Mouse (Mus musculus) hindbrain, postnatal 0 days (tissue): ENCODE results near the gene Atp6v0e2. TPM values are rescaled to one million over a fixed set of nuclear protein-coding genes. Genes with fewer than 3 reads are reported as not detected.

Experiments used
- ATAC-seq: fragments of 200-750 bp; cut with Nextera tagmentation; 2 replicates; pipeline ENCODE4 v1.8.0; 2017; ENCODE audit warnings: mild to moderate bottlenecking, moderate TSS enrichment, moderate library complexity
- DNase-seq: peaks from one replicate; pipeline ENCODE4 v3.0.0-alpha.2; 2015; ENCODE audit warnings: low spot score
- H3K27ac ChIP-seq: fragments of 300-500 bp; sonication (generic); 2 replicates; pipeline ENCODE4 v1.5.1; 2014; ENCODE audit warnings: mild to moderate bottlenecking
- H3K27me3 ChIP-seq: fragments of 300-500 bp; sonication (generic); 2 replicates; pipeline ENCODE4 v1.6.1; 2014; ENCODE audit warnings: low read length, mixed read lengths; ENCODE audit not compliant: insufficient read depth
- H3K36me3 ChIP-seq: fragments of 300-500 bp; sonication (generic); 2 replicates; pipeline ENCODE4 v1.6.1; 2014; ENCODE audit warnings: low read length, mixed read lengths; ENCODE audit not compliant: insufficient read depth
- H3K4me1 ChIP-seq: fragments of 300-500 bp; sonication (generic); 2 replicates; pipeline ENCODE4 v1.6.1; 2014; ENCODE audit warnings: antibody characterized with exemption, low read length, mixed read lengths; ENCODE audit not compliant: insufficient read depth
- H3K4me2 ChIP-seq: fragments of 300-500 bp; sonication (generic); 2 replicates; pipeline ENCODE4 v1.6.1; 2014; ENCODE audit warnings: low read depth, mild to moderate bottlenecking, low read length, moderate library complexity, mixed read lengths
- H3K4me3 ChIP-seq: fragments of 300-500 bp; sonication (generic); 2 replicates; pipeline ENCODE4 v1.5.1; 2014; ENCODE audit warnings: low read length
- H3K9ac ChIP-seq: fragments of 300-500 bp; sonication (generic); replicated peaks from 2 replicates; pipeline ENCODE4 v1.6.1; 2014; ENCODE audit warnings: mild to moderate bottlenecking, low read length, moderate library complexity, mixed read lengths
- H3K9me3 ChIP-seq: fragments of 300-500 bp; sonication (generic); 2 replicates; pipeline ENCODE4 v1.6.1; 2016; ENCODE audit warnings: low read length, mixed read lengths
- CTCF ChIP-seq: IDR thresholded peaks from 2 replicates; pipeline ENCODE4 v1.5.1; 2016; ENCODE audit warnings: antibody characterized with exemption, control low read depth, low read depth
- WGBS: fragments of 180-500 bp; shearing (Covaris S2); extraction: QIAGEN DNeasy Blood & Tissue Kit; methylation state at CpG from one replicate; pipeline ENCODE4 v1.1.7; 2014; 5-methylcytosine and 5-hydroxymethylcytosine counted together
- polyA plus RNA-seq: library from polyadenylated mRNA; unstranded; fragments of >200 nt; fragmentation: Nextera tagmentation; extraction: Ambion mirVana; gene quantifications from 2 replicates; pipeline ENCODE4 v1.2.1, GENCODE M21; 2015
- total RNA-seq: library from RNA; depleted of rRNA; stranded (reverse); fragments of >200 nt; gene quantifications from 2 replicates; pipeline ENCODE4 v1.2.3, GENCODE M21; 2014; rRNA removed

The Atp6v0e2 gene
- total and polyA plus RNA-seq, 2 experiments from 2014 or later: 443 to 455 TPM

- no peak overlapping the region for H3K27ac ChIP-seq
- TF ChIP-seq CTCF: peak; percentile 81
- H3K36me3 ChIP-seq: no peaks in the 10 kb centered on the region
- H3K27me3 ChIP-seq: no peaks in the 10 kb centered on the region
- no peak overlapping the region for H3K9ac ChIP-seq
- WGBS: 73% methylated on average over 3 of the region's 3 CpGs
- H3K4me3 ChIP-seq: no peak overlapping the region
- H3K4me1 ChIP-seq: no peaks in the 10 kb centered on the region
- no peak overlapping the region for H3K4me2 ChIP-seq
- ATAC-seq (peak; percentile 21; the same call in 1 of the 2 replicates), DNase-seq (peak; percentile 82)
- H3K9me3 ChIP-seq: no peaks in the 10 kb centered on the region
Observed at GRCm38 (mm10) chr6:48582037-48582436, 44.6 kb downstream of the Atp6v0e2 start.

- Histone ChIP-seq H3K4me3 (no peak within 1 kb of the TSS), H3K9ac (no peak within 1 kb of the TSS), H3K9me3 (no peaks in the 10 kb centered on the region), H3K4me2 (no peak within 1 kb of the TSS), H3K4me1 (no peaks in the 10 kb centered on the region; the same call in 1 of the 2 replicates), H3K27me3 (no peaks in the 10 kb centered on the region), H3K27ac (no peak within 1 kb of the TSS), H3K36me3 (no peaks in the 10 kb centered on the region)
- ATAC-seq: no peak
- 69% methylated on average over 6 of the region's 6 CpGs for WGBS
- DNase-seq: no peak
- no peak for TF ChIP-seq CTCF
Observed at GRCm38 (mm10) chr6:48589194-48589750, 51.9 kb downstream of the Atp6v0e2 start, which contains the start of gene Gm45021. TSS of gene Gm45021 (plus strand) at chr6:48589610.

Other genes starting within 250 kb of the Atp6v0e2 start
- gene Krba1, start 142.0 kb upstream of the Atp6v0e2 start, total RNA-seq: 38.4 and 49.8 TPM in 2 replicates
- gene Krba1, start 142.0 kb upstream of the Atp6v0e2 start, polyA plus RNA-seq: 19.1 and 20.5 TPM in 2 replicates
- gene Zfp467, start 91.8 kb upstream of the Atp6v0e2 start, total RNA-seq: 27.5 and 61.1 TPM in 2 replicates
- 39.1 and 39.4 TPM in 2 replicates for gene Zfp467, start 91.8 kb upstream of the Atp6v0e2 start, polyA plus RNA-seq
- 0.73 and 0.86 TPM in 2 replicates for gene Sspo, start 89.4 kb upstream of the Atp6v0e2 start, total RNA-seq
- gene Sspo, start 89.4 kb upstream of the Atp6v0e2 start, polyA plus RNA-seq: 0.10 and 0.38 TPM in 2 replicates
- 32.0 and 50.1 TPM in 2 replicates for gene Lrrc61, start 17.2 kb downstream of the Atp6v0e2 start, total RNA-seq
- gene Lrrc61, start 17.2 kb downstream of the Atp6v0e2 start, polyA plus RNA-seq: 14.2 and 15.7 TPM in 2 replicates
- gene Rarres2, start 35.2 kb downstream of the Atp6v0e2 start, total RNA-seq: 2.7 and 4.3 TPM in 2 replicates
- 10.0 and 10.4 TPM in 2 replicates for gene Rarres2, start 35.2 kb downstream of the Atp6v0e2 start, polyA plus RNA-seq
- gene Gm45021, start 52.0 kb downstream of the Atp6v0e2 start, total RNA-seq: not detected in 2 replicates
- gene Gm45021, start 52.0 kb downstream of the Atp6v0e2 start, polyA plus RNA-seq: not detected in 2 replicates
- gene Repin1, start 56.3 kb downstream of the Atp6v0e2 start, total RNA-seq: 83.1 and 86.9 TPM in 2 replicates
- gene Repin1, start 56.3 kb downstream of the Atp6v0e2 start, polyA plus RNA-seq: 40.6 and 41.2 TPM in 2 replicates
- gene Gm44965, start 56.3 kb downstream of the Atp6v0e2 start, total RNA-seq: not detected in 2 replicates
- 0.54 TPM in 1 of 2 replicates, not detected in the other for gene Gm44965, start 56.3 kb downstream of the Atp6v0e2 start, polyA plus RNA-seq
- 11.6 and 13.5 TPM in 2 replicates for gene Zfp775, start 64.4 kb downstream of the Atp6v0e2 start, total RNA-seq
- gene Zfp775, start 64.4 kb downstream of the Atp6v0e2 start, polyA plus RNA-seq: 7.2 and 8.8 TPM in 2 replicates
- gene AI854703, start 89.1 kb downstream of the Atp6v0e2 start, total RNA-seq: 53.3 and 54.9 TPM in 2 replicates
- gene AI854703, start 89.1 kb downstream of the Atp6v0e2 start, polyA plus RNA-seq: 29.3 and 30.2 TPM in 2 replicates
- gene Gimap8, start 109.6 kb downstream of the Atp6v0e2 start, total RNA-seq: 0.72 and 1.3 TPM in 2 replicates
- gene Gimap8, start 109.6 kb downstream of the Atp6v0e2 start, polyA plus RNA-seq: 0.40 and 0.49 TPM in 2 replicates
- 2.1 and 2.4 TPM in 2 replicates for gene Gimap9, start 138.5 kb downstream of the Atp6v0e2 start, total RNA-seq
- 1.2 and 2.0 TPM in 2 replicates for gene Gimap9, start 138.5 kb downstream of the Atp6v0e2 start, polyA plus RNA-seq
- 0.78 and 1.6 TPM in 2 replicates for gene Gimap4, start 146.9 kb downstream of the Atp6v0e2 start, total RNA-seq
- 0.56 and 0.66 TPM in 2 replicates for gene Gimap4, start 146.9 kb downstream of the Atp6v0e2 start, polyA plus RNA-seq
- 3.5 and 5.7 TPM in 2 replicates for gene Gimap6, start 170.6 kb downstream of the Atp6v0e2 start, total RNA-seq
- gene Gimap6, start 170.6 kb downstream of the Atp6v0e2 start, polyA plus RNA-seq: 6.7 and 7.1 TPM in 2 replicates
- not detected in 2 replicates for gene Gm28053, start 181.0 kb downstream of the Atp6v0e2 start, total RNA-seq
- not detected in 2 replicates for gene Gm28053, start 181.0 kb downstream of the Atp6v0e2 start, polyA plus RNA-seq
- gene Gimap7, start 181.0 kb downstream of the Atp6v0e2 start, total RNA-seq: not detected in 2 replicates
- gene Gimap7, start 181.0 kb downstream of the Atp6v0e2 start, polyA plus RNA-seq: not detected in 2 replicates
- gene Gimap1, start 201.4 kb downstream of the Atp6v0e2 start, total RNA-seq: 4.1 and 4.5 TPM in 2 replicates
- 2.8 and 3.7 TPM in 2 replicates for gene Gimap1, start 201.4 kb downstream of the Atp6v0e2 start, polyA plus RNA-seq
- 0.68 and 5.1 TPM in 2 replicates for gene Gimap5, start 208.6 kb downstream of the Atp6v0e2 start, total RNA-seq
- gene Gimap5, start 208.6 kb downstream of the Atp6v0e2 start, polyA plus RNA-seq: 1.9 and 2.4 TPM in 2 replicates
- gene Gimap3, start 233.2 kb downstream of the Atp6v0e2 start, total RNA-seq: not detected in 2 replicates
- gene Gimap3, start 233.2 kb downstream of the Atp6v0e2 start, polyA plus RNA-seq: not detected in 2 replicates